Mouse (Mus musculus): Measurements from ENCODE around the gene Wnt8b. TPM values are rescaled to one million over a fixed set of nuclear protein-coding genes. Genes with fewer than 3 reads are reported as not detected.
A peak's percentile ranks its signal among the peaks of the same experiment; 100 is the strongest.

Wnt8b gene
- polyA plus RNA-seq, 1 experiment from 2014 or later, result 0.45 TPM

- peak overlapping the region; percentile 5; the same call in 1 of the 2 replicates for H3K27ac ChIP-seq (ENCODE audit: low read depth, low read length)
- no peak overlapping the region; the same call in 1 of the 2 replicates for H3K9ac ChIP-seq (ENCODE audit: low read length)
- H3K4me2 ChIP-seq (ENCODE audit: low read depth), result no peak overlapping the region
- 5% methylated on average over 14 of the region's 14 CpGs for WGBS
- peaks cover 21% of the 10 kb centered on the region for H3K4me1 ChIP-seq (ENCODE audit: control insufficient read depth, insufficient read depth, low read length)
- ATAC-seq (ENCODE audit: insufficient read depth, low FRiP score, low TSS enrichment) (peak; percentile 65), DNase-seq (ENCODE audit: low spot score) (peak; percentile 48)
- H3K9me3 ChIP-seq (ENCODE audit: control insufficient read depth, low read length), result no peaks in the 10 kb centered on the region
- no peak overlapping the region for H3K4me3 ChIP-seq (ENCODE audit: low read depth, low read length)
- H3K36me3 ChIP-seq (ENCODE audit: control insufficient read depth, insufficient read depth, low read length), result no peaks in the 10 kb centered on the region
- H3K27me3 ChIP-seq (ENCODE audit: control insufficient read depth, insufficient read depth, low read length), result peaks cover 42% of the 10 kb centered on the region
Observed at GRCm38 (mm10) chr19:44514521-44515451, 21.5 kb downstream of the Wnt8b start.

DNA sequence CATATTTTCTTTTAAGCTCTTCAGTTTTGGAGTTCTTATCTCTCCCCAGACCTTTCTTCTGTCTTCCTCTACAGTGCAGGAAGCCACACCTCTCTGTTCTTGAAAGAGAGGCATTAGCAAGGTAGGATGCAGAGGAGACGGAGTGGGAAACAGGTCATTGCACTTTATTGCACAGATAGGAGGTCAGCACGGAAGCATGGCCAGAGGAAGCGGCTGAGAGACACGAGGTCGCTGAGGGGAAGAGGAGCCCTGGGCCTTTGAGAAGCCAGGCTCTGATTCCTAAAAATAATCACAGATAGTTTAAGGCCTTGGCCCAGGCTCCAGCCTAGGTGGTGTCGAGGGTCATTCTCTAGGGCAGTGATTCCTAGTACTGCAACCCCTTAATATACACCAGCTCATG lies 22.5 kb downstream of the Wnt8b start:
- no peak for ATAC-seq (ENCODE audit: insufficient read depth, low FRiP score, low TSS enrichment)
- peaks cover 21% of the 10 kb centered on the region for H3K4me1 ChIP-seq (ENCODE audit: control insufficient read depth, insufficient read depth, low read length)
- H3K4me3 ChIP-seq (ENCODE audit: low read depth, low read length), result no peak overlapping the region
- peaks cover 36% of the 10 kb centered on the region for H3K27me3 ChIP-seq (ENCODE audit: control insufficient read depth, insufficient read depth, low read length)
- no peak overlapping the region for H3K4me2 ChIP-seq (ENCODE audit: low read depth)
- no peaks in the 10 kb centered on the region for H3K36me3 ChIP-seq (ENCODE audit: control insufficient read depth, insufficient read depth, low read length)
- DNase-seq (ENCODE audit: low spot score), result no peak
- WGBS, result 25% methylated on average over 6 of the region's 6 CpGs
- H3K9ac ChIP-seq (ENCODE audit: low read length), result no peak overlapping the region
- no peaks in the 10 kb centered on the region for H3K9me3 ChIP-seq (ENCODE audit: control insufficient read depth, low read length)
- H3K27ac ChIP-seq (ENCODE audit: low read depth, low read length), result no peak overlapping the region

GRCm38 (mm10) chr19:44517996-44518768 lies 24.9 kb downstream of the Wnt8b start:
- no peaks in the 10 kb centered on the region for H3K9me3 ChIP-seq (ENCODE audit: control insufficient read depth, low read length)
- ATAC-seq (ENCODE audit: insufficient read depth, low FRiP score, low TSS enrichment) (no peak), DNase-seq (ENCODE audit: low spot score) (no peak)
- H3K27me3 ChIP-seq (ENCODE audit: control insufficient read depth, insufficient read depth, low read length), result peaks cover 11% of the 10 kb centered on the region
- no peak overlapping the region for H3K27ac ChIP-seq (ENCODE audit: low read depth, low read length)
- no peak overlapping the region for H3K4me3 ChIP-seq (ENCODE audit: low read depth, low read length)
- H3K9ac ChIP-seq (ENCODE audit: low read length), result no peak overlapping the region
- peaks cover 15% of the 10 kb centered on the region for H3K4me1 ChIP-seq (ENCODE audit: control insufficient read depth, insufficient read depth, low read length)
- 56% methylated on average over 12 of the region's 12 CpGs for WGBS
- H3K36me3 ChIP-seq (ENCODE audit: control insufficient read depth, insufficient read depth, low read length), result no peaks in the 10 kb centered on the region
- no peak overlapping the region for H3K4me2 ChIP-seq (ENCODE audit: low read depth)

DNA sequence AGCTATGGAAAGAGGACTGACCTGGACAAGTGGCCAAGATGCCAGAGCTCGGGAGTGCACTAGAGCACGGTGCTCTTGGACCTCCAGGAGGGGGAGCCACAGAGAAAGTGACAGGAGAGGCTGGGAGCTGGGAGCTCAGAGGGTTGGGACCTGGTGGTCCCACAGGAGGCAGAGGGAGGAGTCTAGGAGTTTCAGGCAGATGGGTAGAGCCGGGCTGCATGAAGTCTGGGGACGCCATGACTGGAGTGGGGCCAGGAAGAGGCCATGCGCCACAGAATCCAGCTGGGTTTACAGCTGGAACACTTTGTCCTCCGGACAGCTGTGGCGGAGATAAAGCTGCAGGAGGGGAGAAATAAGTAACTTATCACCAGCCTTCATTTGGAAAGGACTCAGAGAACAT lies 25.9 kb downstream of the Wnt8b start:
- Histone ChIP-seq H3K9ac (ENCODE audit: low read length) (no peak overlapping the region), H3K27ac (ENCODE audit: low read depth, low read length) (no peak overlapping the region), H3K9me3 (ENCODE audit: control insufficient read depth, low read length) (no peaks in the 10 kb centered on the region), H3K36me3 (ENCODE audit: control insufficient read depth, insufficient read depth, low read length) (no peaks in the 10 kb centered on the region), H3K4me1 (ENCODE audit: control insufficient read depth, insufficient read depth, low read length) (peaks cover 14% of the 10 kb centered on the region), H3K27me3 (ENCODE audit: control insufficient read depth, insufficient read depth, low read length) (peaks cover 5% of the 10 kb centered on the region; the same call in 1 of the 2 replicates), H3K4me3 (ENCODE audit: low read depth, low read length) (no peak overlapping the region), H3K4me2 (ENCODE audit: low read depth) (no peak overlapping the region)
- WGBS, result 14% methylated on average over 7 of the region's 7 CpGs
- DNase-seq (ENCODE audit: low spot score) (peak; percentile 37), ATAC-seq (ENCODE audit: insufficient read depth, low FRiP score, low TSS enrichment) (no peak)

- no peaks in the 10 kb centered on the region for H3K27me3 ChIP-seq (ENCODE audit: control insufficient read depth, insufficient read depth, low read length)
- ATAC-seq (ENCODE audit: insufficient read depth, low FRiP score, low TSS enrichment), result no peak
- no peak overlapping the region for H3K9ac ChIP-seq (ENCODE audit: low read length)
- no peaks in the 10 kb centered on the region for H3K4me1 ChIP-seq (ENCODE audit: control insufficient read depth, insufficient read depth, low read length)
- no peak for DNase-seq (ENCODE audit: low spot score)
- H3K4me2 ChIP-seq (ENCODE audit: low read depth), result no peak overlapping the region
- WGBS, result 87% methylated on average over 9 of the region's 9 CpGs
- H3K9me3 ChIP-seq (ENCODE audit: control insufficient read depth, low read length), result no peaks in the 10 kb centered on the region
- no peaks in the 10 kb centered on the region for H3K36me3 ChIP-seq (ENCODE audit: control insufficient read depth, insufficient read depth, low read length)
- H3K27ac ChIP-seq (ENCODE audit: low read depth, low read length), result no peak overlapping the region
- no peak overlapping the region for H3K4me3 ChIP-seq (ENCODE audit: low read depth, low read length)
Observed at GRCm38 (mm10) chr19:44525551-44526205, 32.4 kb downstream of the Wnt8b start.

- Histone ChIP-seq H3K36me3 (ENCODE audit: control insufficient read depth, insufficient read depth, low read length) (no peaks in the 10 kb centered on the region), H3K4me3 (ENCODE audit: low read depth, low read length) (no peak overlapping the region), H3K9me3 (ENCODE audit: control insufficient read depth, low read length) (no peaks in the 10 kb centered on the region), H3K4me2 (ENCODE audit: low read depth) (no peak overlapping the region), H3K27me3 (ENCODE audit: control insufficient read depth, insufficient read depth, low read length) (no peaks in the 10 kb centered on the region), H3K27ac (ENCODE audit: low read depth, low read length) (no peak overlapping the region), H3K4me1 (ENCODE audit: control insufficient read depth, insufficient read depth, low read length) (no peaks in the 10 kb centered on the region), H3K9ac (ENCODE audit: low read length) (no peak overlapping the region)
- 89% methylated on average over 6 of the region's 6 CpGs for WGBS
- DNase-seq (ENCODE audit: low spot score), result no peak
- ATAC-seq (ENCODE audit: insufficient read depth, low FRiP score, low TSS enrichment), result no peak
Observed at GRCm38 (mm10) chr19:44530018-44530417, 36.7 kb downstream of the Wnt8b start.

GRCm38 (mm10) chr19:44535376-44535775 lies 42.1 kb downstream of the Wnt8b start:
- Histone ChIP-seq H3K4me2 (ENCODE audit: low read depth) (no peak overlapping the region), H3K9me3 (ENCODE audit: control insufficient read depth, low read length) (no peaks in the 10 kb centered on the region), H3K36me3 (ENCODE audit: control insufficient read depth, insufficient read depth, low read length) (no peaks in the 10 kb centered on the region), H3K27ac (ENCODE audit: low read depth, low read length) (no peak overlapping the region), H3K4me3 (ENCODE audit: low read depth, low read length) (no peak overlapping the region), H3K4me1 (ENCODE audit: control insufficient read depth, insufficient read depth, low read length) (no peaks in the 10 kb centered on the region), H3K9ac (ENCODE audit: low read length) (no peak overlapping the region), H3K27me3 (ENCODE audit: control insufficient read depth, insufficient read depth, low read length) (no peaks in the 10 kb centered on the region)
- 33% methylated on average over 3 of the region's 3 CpGs for WGBS
- no peak for ATAC-seq (ENCODE audit: insufficient read depth, low FRiP score, low TSS enrichment)
- DNase-seq (ENCODE audit: low spot score), result no peak

DNA sequence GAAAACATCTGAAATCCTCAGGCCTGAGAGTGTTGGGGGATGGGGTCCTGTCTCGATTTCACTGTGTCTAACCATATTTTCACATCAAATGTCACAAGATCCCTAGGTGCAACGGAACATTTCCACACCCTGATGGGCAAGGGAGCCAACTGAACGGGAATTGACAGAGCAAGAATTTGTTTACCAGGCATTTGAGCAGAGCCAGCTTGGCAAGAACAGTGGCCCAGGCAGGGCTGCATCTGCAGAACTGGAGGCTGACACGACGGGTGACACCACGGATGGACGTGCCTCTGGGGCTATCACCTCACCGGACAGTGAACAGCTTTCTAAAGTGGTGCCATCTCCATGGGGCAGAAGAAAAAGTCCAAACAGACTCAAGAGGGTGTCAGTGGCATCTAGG lies 44.1 kb downstream of the Wnt8b start:
- WGBS, result 91% methylated on average over 8 of the region's 8 CpGs

More for the DNA sequence above, 44.1 kb downstream of the Wnt8b start:
- Histone ChIP-seq H3K4me3 (ENCODE audit: low read depth, low read length) (no peak overlapping the region), H3K27ac (ENCODE audit: low read depth, low read length) (no peak overlapping the region), H3K4me1 (ENCODE audit: control insufficient read depth, insufficient read depth, low read length) (no peaks in the 10 kb centered on the region), H3K27me3 (ENCODE audit: control insufficient read depth, insufficient read depth, low read length) (no peaks in the 10 kb centered on the region), H3K9me3 (ENCODE audit: control insufficient read depth, low read length) (no peaks in the 10 kb centered on the region), H3K4me2 (ENCODE audit: low read depth) (no peak overlapping the region), H3K36me3 (ENCODE audit: control insufficient read depth, insufficient read depth, low read length) (no peaks in the 10 kb centered on the region), H3K9ac (ENCODE audit: low read length) (no peak overlapping the region)
- DNase-seq (ENCODE audit: low spot score), result no peak
- ATAC-seq (ENCODE audit: insufficient read depth, low FRiP score, low TSS enrichment), result no peak
